Mouse (Mus musculus) MEL (cell line): ENCODE data around the gene Fgl2. TPM values are rescaled to one million over a fixed set of nuclear protein-coding genes. Genes with fewer than 3 reads are reported as not detected.

ENCODE experiments used
- DNase-seq: peaks from one replicate; pipeline ENCODE4 v3.0.0; 2011; ENCODE audit warnings: low read depth, low spot score
- H3K27ac ChIP-seq: 2 replicates; pipeline ENCODE4 v1.5.1; 2012; ENCODE audit warnings: low read depth, mild to moderate bottlenecking, control low read depth, low read length, moderate library complexity; ENCODE audit not compliant: control insufficient read depth
- H3K27me3 ChIP-seq, 2 experiments: fragments of 150-350 bp in 1 of 2; sonication (generic) in 1 of 2; 2 replicates each; pipeline ENCODE4 v1.6.1; 2012; ENCODE audit warnings: low read length in 2 of 2, mild to moderate bottlenecking in 2 of 2, improper control_type of control experiment in 1 of 2, moderate library complexity in 1 of 2; ENCODE audit not compliant: insufficient read depth in 2 of 2, control insufficient read depth in 1 of 2
- H3K36me3 ChIP-seq, 2 experiments: 2 replicates each; pipeline ENCODE4 v1.6.1; 2012 to 2014; ENCODE audit warnings: low read length in 2 of 2, improper control_type of control experiment in 1 of 2, inconsistent platforms in 1 of 2, mild to moderate bottlenecking in 1 of 2; ENCODE audit not compliant: insufficient read depth in 2 of 2, control insufficient read depth in 1 of 2
- H3K4me1 ChIP-seq, 2 experiments: fragments of 150-350 bp in 1 of 2; sonication (generic) in 1 of 2; 2 replicates each; pipeline ENCODE4 v1.6.1; 2012; ENCODE audit warnings: low read length in 2 of 2, improper control_type of control experiment in 1 of 2, mild to moderate bottlenecking in 1 of 2; ENCODE audit not compliant: insufficient read depth in 2 of 2, control insufficient read depth in 1 of 2
- H3K4me3 ChIP-seq, 2 experiments: fragments of 150-350 bp in 1 of 2; sonication (generic) in 1 of 2; 2 replicates each; pipeline ENCODE4 v1.5.1; 2012; ENCODE audit warnings: low read depth in 2 of 2, low read length in 2 of 2, mild to moderate bottlenecking in 2 of 2, moderate library complexity in 2 of 2, control low read depth in 1 of 2, improper control_type of control experiment in 1 of 2; ENCODE audit not compliant: control insufficient read depth in 1 of 2, insufficient read depth in 1 of 2
- H3K79me2 ChIP-seq: 2 replicates; pipeline ENCODE4 v1.6.1; 2012; ENCODE audit warnings: mild to moderate bottlenecking, low read length, moderate library complexity; ENCODE audit not compliant: control insufficient read depth, poor library complexity, insufficient read depth
- H3K9ac ChIP-seq: 2 replicates; pipeline ENCODE4 v1.6.1; 2012; ENCODE audit warnings: low read depth, mild to moderate bottlenecking, control low read depth, low read length, moderate library complexity; ENCODE audit not compliant: control insufficient read depth, poor library complexity, severe bottlenecking
- H3K9me3 ChIP-seq: fragments of 150-350 bp; sonication (generic); replicated peaks from 2 replicates; pipeline ENCODE4 v1.6.1; 2012; ENCODE audit warnings: mild to moderate bottlenecking, low read length, improper control_type of control experiment, moderate library complexity; ENCODE audit not compliant: insufficient read depth
- CHD2 ChIP-seq: IDR thresholded peaks from 2 replicates; pipeline ENCODE4 v1.6.1; 2011; ENCODE audit warnings: low read length, improper control_type of control experiment
- E2F4 ChIP-seq: IDR thresholded peaks from 2 replicates; pipeline ENCODE4 v1.6.1; 2011; ENCODE audit warnings: low read depth, low read length, improper control_type of control experiment, borderline replicate concordance
- ELF1 ChIP-seq: IDR thresholded peaks from 2 replicates; pipeline ENCODE4 v1.6.1; 2014; ENCODE audit warnings: low read depth, mild to moderate bottlenecking, inconsistent platforms, low read length, improper control_type of control experiment, moderate library complexity
- JUND ChIP-seq: IDR thresholded peaks from 2 replicates; pipeline ENCODE4 v1.6.1; 2011; ENCODE audit warnings: low read depth, mild to moderate bottlenecking, improper control_type of control experiment, low read length
- MAFK ChIP-seq: IDR thresholded peaks from 2 replicates; pipeline ENCODE4 v1.6.1; 2011; ENCODE audit warnings: low read depth, mild to moderate bottlenecking, low read length, improper control_type of control experiment, borderline replicate concordance
- MEF2A ChIP-seq: IDR thresholded peaks from 2 replicates; pipeline ENCODE4 v1.6.1; 2014; ENCODE audit warnings: low read depth, mild to moderate bottlenecking, inconsistent platforms, low read length, improper control_type of control experiment; ENCODE audit not compliant: poor library complexity, insufficient replicate concordance, severe bottlenecking; ENCODE audit errors: extremely low read depth
- NRF1 ChIP-seq: IDR thresholded peaks from 2 replicates; pipeline ENCODE4 v1.6.1; 2014; ENCODE audit warnings: low read depth, mild to moderate bottlenecking, inconsistent platforms, low read length, improper control_type of control experiment, moderate library complexity; ENCODE audit not compliant: poor library complexity, insufficient read depth, severe bottlenecking
- POLR2AphosphoS2 ChIP-seq: IDR thresholded peaks from 2 replicates; pipeline ENCODE4 v1.6.1; 2011; ENCODE audit warnings: low read length, improper control_type of control experiment
- POLR2AphosphoS5 ChIP-seq: IDR thresholded peaks from 2 replicates; pipeline ENCODE4 v1.6.1; 2012; ENCODE audit warnings: low read depth, borderline replicate concordance, mild to moderate bottlenecking, inconsistent platforms, low read length, moderate library complexity, mixed read lengths
- RCOR1 ChIP-seq: IDR thresholded peaks from 2 replicates; pipeline ENCODE4 v1.6.1; 2012; ENCODE audit warnings: low read depth, mild to moderate bottlenecking, inconsistent platforms, low read length, improper control_type of control experiment
- TAL1 ChIP-seq: IDR thresholded peaks from 2 replicates; pipeline ENCODE4 v1.6.1; 2012; ENCODE audit warnings: mild to moderate bottlenecking, inconsistent platforms, low read length, moderate library complexity, mixed read lengths
- TBP ChIP-seq: IDR thresholded peaks from 2 replicates; pipeline ENCODE4 v1.8.0; 2011; ENCODE audit warnings: low read depth, low read length, improper control_type of control experiment
- TCF12 ChIP-seq: IDR thresholded peaks from 2 replicates; pipeline ENCODE4 v1.6.1; 2014; ENCODE audit warnings: low read depth, mild to moderate bottlenecking, inconsistent platforms, low read length, improper control_type of control experiment, moderate library complexity
- UBTF ChIP-seq: IDR thresholded peaks from 2 replicates; pipeline ENCODE4 v1.6.1; 2012; ENCODE audit warnings: low read depth, mild to moderate bottlenecking, inconsistent platforms, low read length, improper control_type of control experiment, moderate library complexity, borderline replicate concordance; ENCODE audit not compliant: insufficient read depth
- USF2 ChIP-seq, 2 experiments: IDR thresholded peaks; 2 replicates each; pipeline ENCODE4 v1.6.1; 2011 to 2012; ENCODE audit warnings: improper control_type of control experiment in 2 of 2, low read length in 2 of 2, borderline replicate concordance in 1 of 2, inconsistent platforms in 1 of 2, low read depth in 1 of 2, mild to moderate bottlenecking in 1 of 2; ENCODE audit not compliant: insufficient read depth in 1 of 2
- ZMIZ1 ChIP-seq: IDR thresholded peaks from 2 replicates; pipeline ENCODE4 v1.6.1; 2012; ENCODE audit warnings: low read depth, mild to moderate bottlenecking, inconsistent platforms, low read length, improper control_type of control experiment, moderate library complexity
- polyA plus RNA-seq, 2 experiments: library from polyadenylated mRNA; stranded (reverse) in 1 of 2; unstranded in 1 of 2; fragments of >175 nt in 1 of 2; fragments of >200 nt in 1 of 2; gene quantifications; 2 replicates each; pipeline versions ENCODE4 v1.2.1 to v1.2.4; 2012; ENCODE audit warnings: low replicate concordance in 2 of 2, low read depth in 1 of 2; ENCODE audit not compliant: insufficient read length in 2 of 2, insufficient read depth in 1 of 2, missing spikeins in 1 of 2
- total RNA-seq: library from RNA; depleted of rRNA; stranded (reverse); fragments of 300-350 nt; gene quantifications from 2 replicates; pipeline ENCODE4 v1.2.3, GENCODE M21; 2012

Gene Fgl2
- total and polyA plus RNA-seq, 3 experiments: 1.5 to 2.8 TPM; not detected in 1

GRCm38 (mm10) chr5:21373180-21373518, 707 bp downstream of the Fgl2 start:
- Histone ChIP-seq H3K4me3 (peak overlapping the region; percentile 67 to 79), H3K27me3 (no peaks in the 10 kb centered on the region), H3K79me2 (no peaks in the 10 kb centered on the region), H3K36me3 (peaks cover 0 to 17% of the 10 kb centered on the region in 2 experiments; a peak in 2 of 4 replicates), H3K9me3 (no peaks in the 10 kb centered on the region), H3K9ac (peak overlapping the region; percentile 69), H3K4me1 (peaks cover 7 to 22% of the 10 kb centered on the region in 2 experiments), H3K27ac (no peak overlapping the region)
- DNase-seq: peak; percentile 40
- 0 out of 2 replicates have a peak, but pooled peaks have one; percentile 13 for TF ChIP-seq JUND
- no peak for TF ChIP-seq MAFK

- peaks cover 7 to 15% of the 10 kb centered on the region in 2 experiments for H3K4me1 ChIP-seq
- H3K4me3 ChIP-seq: no peak overlapping the region
- peaks cover 0 to 9% of the 10 kb centered on the region in 2 experiments; a peak in 2 of 4 replicates for H3K36me3 ChIP-seq
- no peaks in the 10 kb centered on the region for H3K9me3 ChIP-seq
- H3K27me3 ChIP-seq: no peaks in the 10 kb centered on the region
- no peak overlapping the region for H3K9ac ChIP-seq
- H3K79me2 ChIP-seq: no peaks in the 10 kb centered on the region
- DNase-seq: no peak
- H3K27ac ChIP-seq: no peak overlapping the region
- TF ChIP-seq UBTF: no peak
- TF ChIP-seq ELF1: no peak
- no peak for TF ChIP-seq NRF1
Observed at GRCm38 (mm10) chr5:21376935-21377334, 4.5 kb downstream of the Fgl2 start.

- Histone ChIP-seq H3K9me3 (no peaks in the 10 kb centered on the region), H3K27me3 (no peaks in the 10 kb centered on the region), H3K4me3 (no peak overlapping the region), H3K9ac (no peak overlapping the region), H3K36me3 (peaks cover 0 to 8% of the 10 kb centered on the region in 2 experiments; a peak in 2 of 4 replicates), H3K79me2 (no peaks in the 10 kb centered on the region), H3K27ac (no peak overlapping the region)
- DNase-seq: no peak
- TF ChIP-seq POLR2AphosphoS5: no peak
- TF ChIP-seq USF2 (IDR thresholded peaks at IDR 0.05; ENCODE audit: borderline replicate concordance in 1 of 2, insufficient read depth in 1 of 2, low read depth in 1 of 2, low read length in 2 of 2): no peak
- no peak for TF ChIP-seq RCOR1
- TF ChIP-seq POLR2AphosphoS2: no peak
- TF ChIP-seq CHD2: no peak
- no peak for TF ChIP-seq TAL1
- TF ChIP-seq TCF12: no peak
- no peak for TF ChIP-seq ZMIZ1
- TF ChIP-seq NRF1: no peak
- no peak for TF ChIP-seq E2F4
- no peak for TF ChIP-seq MEF2A
- no peak for TF ChIP-seq TBP
- TF ChIP-seq, all 39 proteins: peak for 0
- peaks cover 7 to 11% of the 10 kb centered on the region in 2 experiments for H3K4me1 ChIP-seq
Observed at GRCm38 (mm10) chr5:21378397-21378796, 6.0 kb downstream of the Fgl2 start.
